Mouse (Mus musculus): ENCODE measurements around the gene Sec13. TPM values are rescaled to one million over a fixed set of nuclear protein-coding genes. Genes with fewer than 3 reads are reported as not detected.
"Not testable (repeated sequence)": the region's sequence is repeated elsewhere in the genome, so short reads cannot be mapped to it uniquely, and the experiment has no call there.

Gene Sec13
- polyA plus RNA-seq, 1 experiment, result 115 TPM

- WGBS, result 63% methylated on average over 1 of the region's 1 CpGs
- DNase-seq, result no peak
- no peak for TF ChIP-seq CTCF (IDR thresholded peaks at IDR 0.05; ENCODE audit: insufficient read depth, low read length)
- no peak for TF ChIP-seq POLR2A (IDR thresholded peaks at IDR 0.05; ENCODE audit: borderline replicate concordance, extremely low read depth, low read depth, low read length)
Observed at GRCm38 (mm10) chr6:113714797-113715196, 25.7 kb downstream of the Sec13 start.

DNA sequence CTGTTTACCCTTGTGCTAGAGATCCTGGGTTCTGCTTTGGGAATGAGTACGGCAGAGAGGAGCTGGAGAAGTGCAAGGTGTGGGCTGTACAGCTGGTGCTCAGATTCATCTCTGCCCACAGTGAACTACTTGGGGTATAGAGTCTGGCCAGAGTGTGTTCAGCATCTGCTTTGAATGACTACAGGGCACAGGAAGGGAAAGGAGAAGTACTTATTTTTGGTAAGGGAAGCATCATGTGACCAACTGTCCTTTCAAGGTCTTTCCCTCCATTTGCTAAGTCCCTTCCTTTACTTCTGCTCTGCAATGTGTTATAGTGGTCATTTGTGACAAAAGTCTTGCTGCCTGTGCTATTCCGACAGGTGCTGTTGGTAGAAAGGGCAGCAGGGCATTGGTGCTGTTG is 26.3 kb downstream of the Sec13 start:
- no peak for DNase-seq
- H3K4me3 ChIP-seq (replicated peaks; ENCODE audit: extremely low read depth, low read depth, low read length), result no peak overlapping the region
- no peak for TF ChIP-seq CTCF (IDR thresholded peaks at IDR 0.05; ENCODE audit: insufficient read depth, low read length)
- no peak for TF ChIP-seq POLR2A (IDR thresholded peaks at IDR 0.05; ENCODE audit: borderline replicate concordance, extremely low read depth, low read depth, low read length)
- H3K4me1 ChIP-seq (ENCODE audit: control insufficient read depth, insufficient read depth, low read length), result no peaks in the 10 kb centered on the region; the same call in 1 of the 2 replicates
- 81% methylated on average over 2 of the region's 2 CpGs for WGBS

More at GRCm38 (mm10) chr6:113714797-113715196, 25.7 kb downstream of the Sec13 start:
- no peak overlapping the region for H3K4me3 ChIP-seq (replicated peaks; ENCODE audit: extremely low read depth, low read depth, low read length)
- H3K4me1 ChIP-seq (ENCODE audit: control insufficient read depth, insufficient read depth, low read length), result no peaks in the 10 kb centered on the region; the same call in 1 of the 2 replicates

DNA sequence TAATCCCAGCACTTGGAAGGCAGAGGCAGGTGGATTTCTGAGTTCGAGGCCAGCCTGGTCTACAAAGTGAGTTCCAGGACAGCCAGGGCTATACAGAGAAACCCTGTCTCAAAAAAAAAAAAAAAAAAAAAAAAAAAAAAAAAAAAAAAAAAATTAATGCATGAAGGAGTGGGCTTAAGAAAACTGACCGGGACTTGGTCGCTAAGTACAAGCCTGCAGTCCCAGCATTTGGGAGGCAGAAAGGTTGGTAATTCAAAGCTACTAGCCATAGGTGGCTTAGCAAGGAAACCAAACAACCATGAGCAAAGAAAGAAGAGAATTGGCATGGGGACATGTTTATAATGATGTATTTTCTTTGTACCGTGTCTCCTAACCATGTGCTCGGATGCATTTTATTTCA is 27.2 kb downstream of the Sec13 start:
- 81% methylated on average over 5 of the region's 5 CpGs for WGBS

DNA sequence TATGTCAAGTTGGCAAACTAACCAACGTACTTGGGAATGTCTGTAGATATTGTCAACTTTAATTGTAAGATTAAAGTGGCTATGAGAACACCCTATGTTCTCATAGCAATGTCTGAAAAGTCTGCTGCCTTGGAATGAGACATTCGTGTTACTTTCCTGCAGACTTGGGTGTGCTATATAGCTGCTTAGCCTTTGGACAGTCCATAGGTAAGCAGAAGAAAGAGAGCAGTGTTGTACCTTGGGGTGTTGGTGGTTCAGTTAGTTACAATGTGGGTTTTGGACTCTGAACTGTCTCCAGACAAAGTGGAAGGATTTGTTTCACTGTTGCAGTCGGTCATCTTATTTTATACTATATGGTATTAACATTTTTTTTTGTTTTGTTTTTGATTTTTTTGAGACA is 27.8 kb downstream of the Sec13 start:
- 89% methylated on average over 3 of the region's 3 CpGs for WGBS
- no peak for TF ChIP-seq POLR2A (IDR thresholded peaks at IDR 0.05; ENCODE audit: borderline replicate concordance, extremely low read depth, low read depth, low read length)
- no peak for TF ChIP-seq CTCF (IDR thresholded peaks at IDR 0.05; ENCODE audit: insufficient read depth, low read length)
- H3K4me3 ChIP-seq (replicated peaks; ENCODE audit: extremely low read depth, low read depth, low read length), result no peak overlapping the region
- no peaks in the 10 kb centered on the region for H3K4me1 ChIP-seq (ENCODE audit: control insufficient read depth, insufficient read depth, low read length)
- no peak for DNase-seq

More for the DNA sequence above, 27.2 kb downstream of the Sec13 start:
- DNase-seq; H3K4me3 ChIP-seq (replicated peaks; ENCODE audit: extremely low read depth, low read depth, low read length); H3K4me1 ChIP-seq (ENCODE audit: control insufficient read depth, insufficient read depth, low read length): not testable (repeated sequence)

- peaks cover 7% of the 10 kb centered on the region; the same call in 1 of the 2 replicates for H3K4me1 ChIP-seq (ENCODE audit: control insufficient read depth, insufficient read depth, low read length)
- DNase-seq, result peak; percentile 51
- under 1% methylated on average over 99 of the region's 113 CpGs for whole genome bisulfite sequencing
- TF ChIP-seq POLR2A (IDR thresholded peaks at IDR 0.05; ENCODE audit: borderline replicate concordance, extremely low read depth, low read depth, low read length), result 0 out of 2 replicates have a peak, but pooled peaks have one; percentile 6
- TF ChIP-seq CTCF (IDR thresholded peaks at IDR 0.05; ENCODE audit: insufficient read depth, low read length), result no peak
- H3K4me3 ChIP-seq (replicated peaks; ENCODE audit: extremely low read depth, low read depth, low read length), result peak overlapping the region; percentile 78
Observed at GRCm38 (mm10) chr6:113697222-113698205, 43.0 kb downstream of the Sec13 start.

DNA sequence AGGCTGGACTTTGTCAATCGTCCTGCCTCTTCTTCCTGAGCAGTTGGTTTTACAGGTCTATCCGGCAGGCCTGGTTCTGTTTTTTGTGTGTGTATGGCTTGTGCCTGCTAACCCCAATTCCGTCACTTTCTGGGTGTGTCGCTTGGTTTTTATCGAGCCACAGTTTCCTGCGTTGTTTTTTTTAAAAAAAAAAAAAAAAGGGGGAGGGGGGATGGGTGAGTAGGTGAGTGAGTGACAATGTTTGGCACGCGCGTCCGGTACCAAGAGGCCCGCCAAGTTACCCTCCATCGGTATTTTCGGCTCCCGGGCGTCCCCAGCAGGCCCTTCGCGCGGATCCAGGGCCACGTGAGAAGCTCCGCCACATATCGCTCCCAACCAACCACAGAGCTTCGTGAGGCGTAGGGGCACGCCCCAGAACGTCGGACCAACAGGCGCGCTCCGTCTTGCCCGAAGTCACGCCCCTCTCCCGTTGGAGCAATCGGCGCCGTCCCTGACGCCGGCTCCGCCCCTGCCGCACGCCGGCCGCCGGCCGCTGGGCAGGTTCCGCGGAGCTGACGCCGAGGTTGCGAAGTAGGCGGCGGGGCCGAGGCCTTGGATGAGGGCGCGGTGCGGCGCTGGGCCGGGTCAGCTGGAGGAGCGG is 43.8 kb downstream of the Sec13 start, which contains the start of gene Tatdn2:
Gene Tatdn2, plus strand, starts transcription at position 469 of the 640 bp plus-strand sequence.
- under 1% methylated on average over 58 of the region's 58 CpGs for WGBS

GRCm38 (mm10) chr6:113695766-113696355 is 44.7 kb downstream of the Sec13 start:
- H3K4me3 ChIP-seq (replicated peaks; ENCODE audit: extremely low read depth, low read depth, low read length), result no peak overlapping the region
- no peak for DNase-seq
- 45% methylated on average over 4 of the region's 4 CpGs for WGBS
- H3K4me1 ChIP-seq (ENCODE audit: control insufficient read depth, insufficient read depth, low read length), result peaks cover 10% of the 10 kb centered on the region
- TF ChIP-seq CTCF (IDR thresholded peaks at IDR 0.05; ENCODE audit: insufficient read depth, low read length) (no peak), POLR2A (IDR thresholded peaks at IDR 0.05; ENCODE audit: borderline replicate concordance, extremely low read depth, low read depth, low read length) (no peak)

More for the DNA sequence above, 43.8 kb downstream of the Sec13 start, which contains the start of gene Tatdn2:
- Histone ChIP-seq H3K4me3 (replicated peaks; ENCODE audit: extremely low read depth, low read depth, low read length) (peak within 1 kb of the TSS; percentile 78), H3K4me1 (ENCODE audit: control insufficient read depth, insufficient read depth, low read length) (peaks cover 7% of the 10 kb centered on the region; the same call in 1 of the 2 replicates)
- peak; percentile 94 for DNase-seq
- TF ChIP-seq CTCF (IDR thresholded peaks at IDR 0.05; ENCODE audit: insufficient read depth, low read length) (no peak), POLR2A (IDR thresholded peaks at IDR 0.05; ENCODE audit: borderline replicate concordance, extremely low read depth, low read depth, low read length) (peak; percentile 66)

- WGBS, result 55% methylated on average over 1 of the region's 1 CpGs
- Histone ChIP-seq H3K4me1 (ENCODE audit: control insufficient read depth, insufficient read depth, low read length) (peaks cover 12% of the 10 kb centered on the region), H3K4me3 (replicated peaks; ENCODE audit: extremely low read depth, low read depth, low read length) (no peak overlapping the region)
- no peak for DNase-seq
- no peak for TF ChIP-seq CTCF (IDR thresholded peaks at IDR 0.05; ENCODE audit: insufficient read depth, low read length)
- TF ChIP-seq POLR2A (IDR thresholded peaks at IDR 0.05; ENCODE audit: borderline replicate concordance, extremely low read depth, low read depth, low read length), result no peak
Observed at GRCm38 (mm10) chr6:113695203-113695602, 45.3 kb downstream of the Sec13 start.

- Histone ChIP-seq H3K4me3 (replicated peaks; ENCODE audit: extremely low read depth, low read depth, low read length) (no peak overlapping the region), H3K4me1 (ENCODE audit: control insufficient read depth, insufficient read depth, low read length) (peaks cover 9% of the 10 kb centered on the region)
- no peak for DNase-seq
- no peak for TF ChIP-seq POLR2A (IDR thresholded peaks at IDR 0.05; ENCODE audit: borderline replicate concordance, extremely low read depth, low read depth, low read length)
- WGBS, result 83% methylated on average over 5 of the region's 5 CpGs
Observed at GRCm38 (mm10) chr6:113693377-113693776, 47.2 kb downstream of the Sec13 start.
